Mouse (Mus musculus) neural tube, embryonic 12.5 days (tissue): ENCODE data around the gene Cckbr. TPM values are rescaled to one million over a fixed set of nuclear protein-coding genes. Genes with fewer than 3 reads are reported as not detected.
A peak's percentile ranks its signal among the peaks of the same experiment; 100 is the strongest.

Experiments
- ATAC-seq: fragments of 200-750 bp; cut with Nextera tagmentation; 2 replicates; pipeline ENCODE4 v1.8.0; 2017; ENCODE audit warnings: low read depth, mild to moderate bottlenecking, moderate TSS enrichment, moderate library complexity; ENCODE audit not compliant: low FRiP score
- H3K27ac ChIP-seq: fragments of 300-500 bp; sonication (generic); 2 replicates; pipeline ENCODE4 v1.5.1; 2016
- H3K27me3 ChIP-seq: fragments of 300-500 bp; sonication (generic); replicated peaks from 2 replicates; pipeline ENCODE4 v1.6.1; 2016; ENCODE audit warnings: mild to moderate bottlenecking
- H3K36me3 ChIP-seq: fragments of 300-500 bp; sonication (generic); 2 replicates; pipeline ENCODE4 v1.6.1; 2016; ENCODE audit warnings: mild to moderate bottlenecking
- H3K4me1 ChIP-seq: fragments of 300-500 bp; sonication (generic); 2 replicates; pipeline ENCODE4 v1.6.1; 2016
- H3K4me2 ChIP-seq: fragments of 300-500 bp; sonication (generic); replicated peaks from 2 replicates; pipeline ENCODE4 v1.6.1; 2016; ENCODE audit warnings: mild to moderate bottlenecking
- H3K4me3 ChIP-seq: fragments of 300-500 bp; sonication (generic); 2 replicates; pipeline ENCODE4 v1.5.1; 2016
- H3K9ac ChIP-seq: fragments of 300-500 bp; sonication (generic); 2 replicates; pipeline ENCODE4 v1.6.1; 2016; ENCODE audit warnings: mild to moderate bottlenecking
- H3K9me3 ChIP-seq: fragments of 300-500 bp; sonication (generic); 2 replicates; pipeline ENCODE4 v1.6.1; 2016; ENCODE audit warnings: mild to moderate bottlenecking
- WGBS: fragments of 180-500 bp; shearing (Covaris S2); methylation state at CpG from one replicate; pipeline ENCODE4 v1.1.7; 2016; 5-methylcytosine and 5-hydroxymethylcytosine counted together
- polyA plus RNA-seq: library from polyadenylated mRNA; unstranded; fragments of >200 nt; fragmentation: Nextera tagmentation; extraction: Ambion mirVana; gene quantifications from 2 replicates; pipeline ENCODE4 v1.2.1, GENCODE M21; 2016

Gene Cckbr
- polyA plus RNA-seq, 1 experiment from 2014 or later: 0.68 TPM

- Histone ChIP-seq H3K9ac (no peak overlapping the region), H3K4me2 (no peak overlapping the region), H3K4me3 (no peak overlapping the region), H3K9me3 (no peaks in the 10 kb centered on the region), H3K4me1 (no peaks in the 10 kb centered on the region), H3K27ac (no peak overlapping the region), H3K36me3 (no peaks in the 10 kb centered on the region), H3K27me3 (no peaks in the 10 kb centered on the region)
- 65% methylated on average over 5 of the region's 5 CpGs for WGBS
- ATAC-seq: peak; percentile 70
Observed at GRCm38 (mm10) chr7:105513845-105514291, 88.3 kb downstream of the Cckbr start.

GRCm38 (mm10) chr7:105514561-105514960, 89.0 kb downstream of the Cckbr start:
- no peaks in the 10 kb centered on the region for H3K27me3 ChIP-seq
- 56% methylated on average over 5 of the region's 5 CpGs for WGBS
- no peak overlapping the region for H3K4me2 ChIP-seq
- peak; percentile 46 for ATAC-seq
- no peaks in the 10 kb centered on the region for H3K36me3 ChIP-seq
- no peak overlapping the region for H3K27ac ChIP-seq
- no peak overlapping the region for H3K9ac ChIP-seq
- H3K9me3 ChIP-seq: no peaks in the 10 kb centered on the region
- H3K4me1 ChIP-seq: no peaks in the 10 kb centered on the region
- H3K4me3 ChIP-seq: no peak overlapping the region

GRCm38 (mm10) chr7:105515178-105515577, 89.6 kb downstream of the Cckbr start:
- peak; percentile 38 for ATAC-seq
- H3K4me3 ChIP-seq: no peak overlapping the region
- no peak overlapping the region for H3K27ac ChIP-seq
- H3K4me2 ChIP-seq: no peak overlapping the region
- no peaks in the 10 kb centered on the region for H3K9me3 ChIP-seq
- no peaks in the 10 kb centered on the region for H3K36me3 ChIP-seq
- no peaks in the 10 kb centered on the region for H3K4me1 ChIP-seq
- H3K27me3 ChIP-seq: no peaks in the 10 kb centered on the region
- WGBS: 12% methylated on average over 5 of the region's 5 CpGs
- no peak overlapping the region for H3K9ac ChIP-seq

- no peak for ATAC-seq
- 67% methylated on average over 9 of the region's 9 CpGs for WGBS
Observed at GRCm38 (mm10) chr7:105516669-105517360, 91.3 kb downstream of the Cckbr start.

GRCm38 (mm10) chr7:105519336-105519735, 93.8 kb downstream of the Cckbr start:
- Histone ChIP-seq H3K9me3 (no peaks in the 10 kb centered on the region), H3K4me1 (no peaks in the 10 kb centered on the region), H3K4me2 (no peak overlapping the region), H3K4me3 (no peak overlapping the region), H3K27ac (no peak overlapping the region), H3K9ac (no peak overlapping the region), H3K27me3 (no peaks in the 10 kb centered on the region), H3K36me3 (no peaks in the 10 kb centered on the region)
- no peak for ATAC-seq
- 76% methylated on average over 11 of the region's 11 CpGs for WGBS

More at GRCm38 (mm10) chr7:105516669-105517360, 91.3 kb downstream of the Cckbr start:
- Histone ChIP-seq H3K4me1 (no peaks in the 10 kb centered on the region), H3K4me3 (no peak overlapping the region), H3K27ac (no peak overlapping the region), H3K9ac (no peak overlapping the region), H3K4me2 (no peak overlapping the region), H3K9me3 (no peaks in the 10 kb centered on the region), H3K36me3 (no peaks in the 10 kb centered on the region), H3K27me3 (no peaks in the 10 kb centered on the region)

GRCm38 (mm10) chr7:105519771-105520170, 94.2 kb downstream of the Cckbr start:
- H3K27me3 ChIP-seq: no peaks in the 10 kb centered on the region
- 83% methylated on average over 2 of the region's 2 CpGs for WGBS

GRCm38 (mm10) chr7:105520201-105520600, 94.7 kb downstream of the Cckbr start:
- Histone ChIP-seq H3K4me2 (no peak overlapping the region), H3K27me3 (no peaks in the 10 kb centered on the region), H3K4me3 (no peak overlapping the region), H3K4me1 (no peaks in the 10 kb centered on the region), H3K36me3 (no peaks in the 10 kb centered on the region), H3K27ac (no peak overlapping the region), H3K9me3 (no peaks in the 10 kb centered on the region), H3K9ac (no peak overlapping the region)
- WGBS: 42% methylated on average over 6 of the region's 6 CpGs
- ATAC-seq: no peak

More at GRCm38 (mm10) chr7:105519771-105520170, 94.2 kb downstream of the Cckbr start:
- H3K4me2 ChIP-seq: no peak overlapping the region
- H3K4me3 ChIP-seq: no peak overlapping the region
- no peak overlapping the region for H3K9ac ChIP-seq
- H3K27ac ChIP-seq: no peak overlapping the region
- H3K9me3 ChIP-seq: no peaks in the 10 kb centered on the region
- no peak for ATAC-seq
- no peaks in the 10 kb centered on the region for H3K36me3 ChIP-seq
- no peaks in the 10 kb centered on the region for H3K4me1 ChIP-seq

Other genes with a start within 250 kb of the Cckbr start
- gene Olfr685, start 239.7 kb upstream of the Cckbr start, polyA plus RNA-seq: not detected in 2 replicates
- gene Olfr686, start 218.2 kb upstream of the Cckbr start, polyA plus RNA-seq: not detected in 2 replicates
- not detected in 2 replicates for gene Olfr688, start 137.6 kb upstream of the Cckbr start, polyA plus RNA-seq
- not detected in 2 replicates for gene Olfr689, start 114.6 kb upstream of the Cckbr start, polyA plus RNA-seq
- gene Olfr690, start 91.6 kb upstream of the Cckbr start, polyA plus RNA-seq: not detected in 2 replicates
- 0.34 TPM in 1 of 2 replicates, not detected in the other for gene Olfr691, start 83.5 kb upstream of the Cckbr start, polyA plus RNA-seq
- not detected in 2 replicates for gene Olfr692, start 57.5 kb upstream of the Cckbr start, polyA plus RNA-seq
- gene Gm5901, start 50.7 kb upstream of the Cckbr start, polyA plus RNA-seq: not detected in 2 replicates
- 40.6 and 41.7 TPM in 2 replicates for gene Fam160a2, start 25.7 kb upstream of the Cckbr start, polyA plus RNA-seq
- gene Cnga4, start 21.2 kb upstream of the Cckbr start, polyA plus RNA-seq: 0.08 and 0.15 TPM in 2 replicates
- 29.2 and 29.3 TPM in 2 replicates for gene Cavin3, start 56.6 kb downstream of the Cckbr start, polyA plus RNA-seq
- gene Smpd1, start 128.6 kb downstream of the Cckbr start, polyA plus RNA-seq: 53.8 and 56.6 TPM in 2 replicates
- 185 TPM in 2 replicates for gene Apbb1, start 155.9 kb downstream of the Cckbr start, polyA plus RNA-seq
- 0.23 and 0.38 TPM in 2 replicates for gene Hpx, start 174.4 kb downstream of the Cckbr start, polyA plus RNA-seq
- gene Trim3, start 207.8 kb downstream of the Cckbr start, polyA plus RNA-seq: 64.4 and 74.5 TPM in 2 replicates
- gene Timm10b, start 214.3 kb downstream of the Cckbr start, polyA plus RNA-seq: 140 and 160 TPM in 2 replicates
- 76.9 and 77.5 TPM in 2 replicates for gene Arfip2, start 214.7 kb downstream of the Cckbr start, polyA plus RNA-seq
- 15.5 and 16.6 TPM in 2 replicates for gene Gm45799, start 214.8 kb downstream of the Cckbr start, polyA plus RNA-seq
- gene Dnhd1, start 225.1 kb downstream of the Cckbr start, polyA plus RNA-seq: 1.4 and 1.5 TPM in 2 replicates